Mouse (Mus musculus): ENCODE data around the gene Tbc1d30.

Tbc1d30 gene

GRCm38 (mm10) chr10:121225636-121226035 lies 125.4 kb downstream of the Tbc1d30 start:
- DNase-seq (ENCODE audit: low spot score), result no peak

- no peak for DNase-seq (ENCODE audit: low spot score)
These were observed 128.2 kb downstream of the Tbc1d30 start for GRCm38 (mm10) chr10:121222881-121223280.

GRCm38 (mm10) chr10:121218616-121219015 lies 132.5 kb downstream of the Tbc1d30 start:
- DNase-seq (ENCODE audit: low spot score), result no peak

GRCm38 (mm10) chr10:121216804-121217203 lies 134.3 kb downstream of the Tbc1d30 start:
- DNase-seq (ENCODE audit: low spot score), result no peak
